Mouse (Mus musculus): ENCODE measurements around the gene Efna5. TPM values are rescaled to one million over a fixed set of nuclear protein-coding genes. Genes with fewer than 3 reads are reported as not detected.

Gene Efna5
- total and polyA plus RNA-seq, 3 experiments: 0.05 TPM; not detected in 2

- ATAC-seq (ENCODE audit: extremely low read depth, insufficient number of reproducible peaks, low FRiP score, poor library complexity, severe bottlenecking): no peak
- H3K36me3 ChIP-seq (replicated peaks): no peaks in the 10 kb centered on the region
Observed at GRCm38 (mm10) chr17:62689646-62690045, 191.5 kb downstream of the Efna5 start.

GRCm38 (mm10) chr17:62687369-62687768 is 193.7 kb downstream of the Efna5 start:
- peaks cover 9% of the 10 kb centered on the region for H3K9me3 ChIP-seq (replicated peaks)
- no peak for ATAC-seq (ENCODE audit: extremely low read depth, insufficient number of reproducible peaks, low FRiP score, poor library complexity, severe bottlenecking)
- H3K27me3 ChIP-seq (ENCODE audit: insufficient read depth, low read length): no peaks in the 10 kb centered on the region
- DNase-seq (ENCODE audit: low spot score): no peak
- H3K36me3 ChIP-seq (replicated peaks): no peaks in the 10 kb centered on the region
- no peaks in the 10 kb centered on the region for H3K4me1 ChIP-seq (ENCODE audit: insufficient read depth, low read depth, low read length)
- TF ChIP-seq GATA2 (IDR thresholded peaks at IDR 0.05; ENCODE audit: borderline replicate concordance, low read depth, low read length): no peak
- H3K4me3 ChIP-seq (ENCODE audit: low read depth, low read length): no peak overlapping the region

More at GRCm38 (mm10) chr17:62689646-62690045, 191.5 kb downstream of the Efna5 start:
- no peak for TF ChIP-seq TAL1 (conservative IDR thresholded peaks at IDR 0.05; ENCODE audit: low read depth, low read length)
- no peak for TF ChIP-seq POLR2AphosphoS5 (IDR thresholded peaks at IDR 0.05; ENCODE audit: insufficient replicate concordance, low read depth, low read length)
- no peak for TF ChIP-seq CTCF (IDR thresholded peaks at IDR 0.05; ENCODE audit: low read depth, low read length)
- TF ChIP-seq GATA2 (IDR thresholded peaks at IDR 0.05; ENCODE audit: borderline replicate concordance, low read depth, low read length): no peak
- TF ChIP-seq GATA1 (IDR thresholded peaks at IDR 0.05; ENCODE audit: borderline replicate concordance, low read length): no peak
- Histone ChIP-seq H3K4me1 (ENCODE audit: insufficient read depth, low read depth, low read length) (no peaks in the 10 kb centered on the region), H3K9me3 (replicated peaks) (peaks cover 9% of the 10 kb centered on the region), H3K4me3 (ENCODE audit: low read depth, low read length) (no peak overlapping the region), H3K27me3 (ENCODE audit: insufficient read depth, low read length) (no peaks in the 10 kb centered on the region)
- no peak for DNase-seq (ENCODE audit: low spot score)

GRCm38 (mm10) chr17:62685181-62685580 is 195.9 kb downstream of the Efna5 start:
- no peak overlapping the region for H3K4me3 ChIP-seq (ENCODE audit: low read depth, low read length)
- no peaks in the 10 kb centered on the region for H3K4me1 ChIP-seq (ENCODE audit: insufficient read depth, low read depth, low read length)
- no peaks in the 10 kb centered on the region for H3K27me3 ChIP-seq (ENCODE audit: insufficient read depth, low read length)
- H3K9me3 ChIP-seq (replicated peaks): peaks cover 9% of the 10 kb centered on the region
- DNase-seq (ENCODE audit: low spot score): no peak
- H3K36me3 ChIP-seq (replicated peaks): no peaks in the 10 kb centered on the region
- TF ChIP-seq POLR2AphosphoS5 (IDR thresholded peaks at IDR 0.05; ENCODE audit: insufficient replicate concordance, low read depth, low read length) (no peak), CTCF (IDR thresholded peaks at IDR 0.05; ENCODE audit: low read depth, low read length) (no peak)
- ATAC-seq (ENCODE audit: extremely low read depth, insufficient number of reproducible peaks, low FRiP score, poor library complexity, severe bottlenecking): no peak

- Histone ChIP-seq H3K4me3 (ENCODE audit: low read depth, low read length) (no peak overlapping the region), H3K36me3 (replicated peaks) (no peaks in the 10 kb centered on the region), H3K4me1 (ENCODE audit: insufficient read depth, low read depth, low read length) (no peaks in the 10 kb centered on the region), H3K27me3 (ENCODE audit: insufficient read depth, low read length) (no peaks in the 10 kb centered on the region), H3K9me3 (replicated peaks) (peaks cover 9% of the 10 kb centered on the region)
- no peak for DNase-seq (ENCODE audit: low spot score)
- TF ChIP-seq GATA1 (IDR thresholded peaks at IDR 0.05; ENCODE audit: borderline replicate concordance, low read length) (no peak), CTCF (IDR thresholded peaks at IDR 0.05; ENCODE audit: low read depth, low read length) (no peak), GATA2 (IDR thresholded peaks at IDR 0.05; ENCODE audit: borderline replicate concordance, low read depth, low read length) (no peak), TAL1 (conservative IDR thresholded peaks at IDR 0.05; ENCODE audit: low read depth, low read length) (no peak), POLR2AphosphoS5 (IDR thresholded peaks at IDR 0.05; ENCODE audit: insufficient replicate concordance, low read depth, low read length) (no peak)
- no peak for ATAC-seq (ENCODE audit: extremely low read depth, insufficient number of reproducible peaks, low FRiP score, poor library complexity, severe bottlenecking)
Observed at GRCm38 (mm10) chr17:62683142-62683541, 198.0 kb downstream of the Efna5 start.

- peaks cover 10% of the 10 kb centered on the region for H3K9me3 ChIP-seq (replicated peaks)
- no peak overlapping the region for H3K4me3 ChIP-seq (ENCODE audit: low read depth, low read length)
- DNase-seq (ENCODE audit: low spot score): no peak
- H3K4me1 ChIP-seq (ENCODE audit: insufficient read depth, low read depth, low read length): no peaks in the 10 kb centered on the region
- no peaks in the 10 kb centered on the region for H3K36me3 ChIP-seq (replicated peaks)
- no peak for ATAC-seq (ENCODE audit: extremely low read depth, insufficient number of reproducible peaks, low FRiP score, poor library complexity, severe bottlenecking)
- TF ChIP-seq GATA2 (IDR thresholded peaks at IDR 0.05; ENCODE audit: borderline replicate concordance, low read depth, low read length) (no peak), CTCF (IDR thresholded peaks at IDR 0.05; ENCODE audit: low read depth, low read length) (no peak), GATA1 (IDR thresholded peaks at IDR 0.05; ENCODE audit: borderline replicate concordance, low read length) (no peak), TAL1 (conservative IDR thresholded peaks at IDR 0.05; ENCODE audit: low read depth, low read length) (no peak), POLR2AphosphoS5 (IDR thresholded peaks at IDR 0.05; ENCODE audit: insufficient replicate concordance, low read depth, low read length) (no peak)
- no peaks in the 10 kb centered on the region for H3K27me3 ChIP-seq (ENCODE audit: insufficient read depth, low read length)
Observed at GRCm38 (mm10) chr17:62681726-62682125, 199.4 kb downstream of the Efna5 start.

- H3K36me3 ChIP-seq (replicated peaks): no peaks in the 10 kb centered on the region
- no peaks in the 10 kb centered on the region for H3K4me1 ChIP-seq (ENCODE audit: insufficient read depth, low read depth, low read length)
- no peak for ATAC-seq (ENCODE audit: extremely low read depth, insufficient number of reproducible peaks, low FRiP score, poor library complexity, severe bottlenecking)
- DNase-seq (ENCODE audit: low spot score): no peak
- H3K9me3 ChIP-seq (replicated peaks): peaks cover 11% of the 10 kb centered on the region
- no peak for TF ChIP-seq GATA1 (IDR thresholded peaks at IDR 0.05; ENCODE audit: borderline replicate concordance, low read length)
- no peak for TF ChIP-seq CTCF (IDR thresholded peaks at IDR 0.05; ENCODE audit: low read depth, low read length)
- no peak for TF ChIP-seq POLR2AphosphoS5 (IDR thresholded peaks at IDR 0.05; ENCODE audit: insufficient replicate concordance, low read depth, low read length)
- TF ChIP-seq TAL1 (conservative IDR thresholded peaks at IDR 0.05; ENCODE audit: low read depth, low read length): no peak
- TF ChIP-seq GATA2 (IDR thresholded peaks at IDR 0.05; ENCODE audit: borderline replicate concordance, low read depth, low read length): no peak
- H3K27me3 ChIP-seq (ENCODE audit: insufficient read depth, low read length): no peaks in the 10 kb centered on the region
- no peak overlapping the region for H3K4me3 ChIP-seq (ENCODE audit: low read depth, low read length)
Observed at GRCm38 (mm10) chr17:62680737-62681136, 200.4 kb downstream of the Efna5 start.

- TF ChIP-seq POLR2AphosphoS5 (IDR thresholded peaks at IDR 0.05; ENCODE audit: insufficient replicate concordance, low read depth, low read length) (no peak), GATA1 (IDR thresholded peaks at IDR 0.05; ENCODE audit: borderline replicate concordance, low read length) (no peak), GATA2 (IDR thresholded peaks at IDR 0.05; ENCODE audit: borderline replicate concordance, low read depth, low read length) (no peak), TAL1 (conservative IDR thresholded peaks at IDR 0.05; ENCODE audit: low read depth, low read length) (no peak)
Observed at GRCm38 (mm10) chr17:62676832-62677231, 204.3 kb downstream of the Efna5 start.

More at GRCm38 (mm10) chr17:62676832-62677231, 204.3 kb downstream of the Efna5 start:
- H3K27me3 ChIP-seq (ENCODE audit: insufficient read depth, low read length): no peaks in the 10 kb centered on the region
- ATAC-seq (ENCODE audit: extremely low read depth, insufficient number of reproducible peaks, low FRiP score, poor library complexity, severe bottlenecking) (no peak), DNase-seq (ENCODE audit: low spot score) (no peak)
- no peak overlapping the region for H3K4me3 ChIP-seq (ENCODE audit: low read depth, low read length)
- H3K36me3 ChIP-seq (replicated peaks): no peaks in the 10 kb centered on the region
- H3K4me1 ChIP-seq (ENCODE audit: insufficient read depth, low read depth, low read length): no peaks in the 10 kb centered on the region
- H3K9me3 ChIP-seq (replicated peaks): peaks cover 11% of the 10 kb centered on the region
